Mouse (Mus musculus) erythroblast, embryonic 14.5 days (primary cell): ENCODE measurements around the gene Rap1b.

Experiments used
- GATA1 ChIP-seq: IDR thresholded peaks from 2 replicates; pipeline ENCODE4 v1.6.1; 2012; ENCODE audit warnings: low read length, inconsistent platforms, mixed read lengths
- TAL1 ChIP-seq: IDR thresholded peaks from 3 replicates; pipeline ENCODE4 v1.6.1; 2012; ENCODE audit warnings: low read length, inconsistent platforms, mixed read lengths

DNA sequence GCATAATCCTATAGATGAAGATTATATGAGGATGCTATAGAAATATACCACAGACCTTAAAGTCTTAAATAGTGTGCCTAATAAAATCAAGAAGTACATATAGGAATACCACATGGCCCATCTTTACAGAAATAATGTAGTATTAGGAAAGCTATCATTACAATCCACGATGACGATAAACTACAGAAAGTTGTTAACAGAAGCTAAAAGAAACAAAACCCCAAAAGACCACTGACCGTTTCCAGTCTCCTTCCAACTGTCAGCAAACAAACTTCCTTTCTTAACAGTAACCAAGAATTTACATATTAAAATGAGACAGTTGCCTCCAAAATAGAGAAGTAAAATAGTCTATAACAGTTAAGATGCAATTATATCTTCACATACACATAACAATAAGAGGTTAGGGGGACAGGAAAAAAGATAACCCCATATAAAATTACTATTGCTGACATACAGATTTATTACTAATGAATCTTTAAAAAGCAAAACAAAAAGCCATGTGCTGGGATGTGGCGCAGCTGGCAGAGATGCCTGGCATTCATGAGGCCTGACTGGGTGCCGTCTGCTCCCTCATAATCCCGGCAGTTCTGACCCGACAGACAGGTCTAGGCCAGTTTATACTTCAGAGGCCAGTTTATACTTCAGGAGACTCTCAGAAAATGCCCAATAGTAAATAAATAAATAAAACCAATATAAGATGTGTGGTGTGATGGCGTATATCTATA lies 66.1 kb downstream of the Rap1b start:
- TF ChIP-seq GATA1 (no peak), TAL1 (no peak)
